Mouse (Mus musculus): ENCODE measurements around the gene Aoah. TPM values are rescaled to one million over a fixed set of nuclear protein-coding genes. Genes with fewer than 3 reads are reported as not detected.

Aoah gene
- polyA plus RNA-seq, 1 experiment from 2014 or later, result 0.32 TPM

DNA sequence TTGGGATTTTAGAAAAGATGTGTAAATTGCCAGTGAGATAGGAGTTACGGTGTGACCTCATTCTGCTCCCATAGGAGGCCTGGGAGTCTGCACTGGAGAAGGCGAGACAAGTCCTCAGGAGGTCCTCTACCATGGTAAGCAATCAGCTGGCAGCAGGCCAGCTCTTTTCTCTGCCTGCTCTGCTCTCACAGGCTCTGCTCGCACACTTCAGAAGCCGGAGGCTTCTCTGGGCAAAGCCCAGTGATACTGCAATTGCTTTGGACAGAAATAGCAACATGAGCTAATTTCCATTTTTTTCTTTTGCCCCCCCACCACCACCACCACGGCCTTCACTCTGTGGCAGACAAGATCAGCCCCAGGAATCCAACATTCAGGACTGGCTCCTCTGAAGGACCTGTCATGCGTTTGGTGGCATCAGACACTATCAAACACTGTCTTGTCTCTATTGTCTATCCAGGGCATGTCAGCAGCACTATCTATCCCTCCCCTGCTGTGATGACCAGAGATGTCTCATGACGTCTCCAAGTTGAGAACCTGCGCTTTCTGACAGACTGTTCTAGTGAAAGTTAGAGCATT lies 106.6 kb downstream of the Aoah start:
- WGBS, result 74% methylated on average over 8 of the region's 8 CpGs
- peak; percentile 51 for DNase-seq (ENCODE audit: low spot score)

DNA sequence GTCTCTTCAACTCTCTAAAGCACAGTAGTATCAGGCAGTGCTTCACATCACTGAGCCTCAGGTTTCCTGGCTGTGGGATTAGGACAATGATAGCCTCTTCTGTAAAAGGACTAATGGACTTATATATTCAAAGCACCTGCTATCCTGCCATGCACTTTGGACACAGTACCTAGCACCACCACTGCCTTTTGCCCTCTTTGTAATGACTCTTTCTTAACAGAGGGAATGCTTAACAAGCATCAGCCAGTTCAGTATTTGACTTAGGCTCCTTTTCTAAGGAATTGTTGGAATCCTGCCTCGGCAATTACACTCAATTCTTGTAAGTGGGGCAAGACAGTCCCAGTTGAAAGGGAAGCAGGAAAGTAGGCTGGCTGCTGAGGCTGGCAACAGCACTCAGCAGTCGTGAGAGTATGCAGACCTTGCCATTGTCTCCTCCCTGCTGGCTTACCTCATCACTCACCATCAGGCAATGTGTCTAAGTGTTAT lies 107.1 kb downstream of the Aoah start:
- H3K27ac ChIP-seq (ENCODE audit: low read depth, low read length), result no peak overlapping the region
- 27% methylated on average over 2 of the region's 2 CpGs for WGBS
- no peak for DNase-seq (ENCODE audit: low spot score)

More for the DNA sequence above, 106.6 kb downstream of the Aoah start:
- Histone ChIP-seq H3K9ac (ENCODE audit: low read length) (no peak overlapping the region), H3K4me3 (ENCODE audit: low read depth, low read length) (no peak overlapping the region), H3K4me2 (ENCODE audit: low read depth, low read length, severe bottlenecking) (no peak overlapping the region), H3K27ac (ENCODE audit: low read depth, low read length) (no peak overlapping the region), H3K4me1 (replicated peaks; ENCODE audit: control insufficient read depth, insufficient read depth, low read length) (no peaks in the 10 kb centered on the region), H3K27me3 (ENCODE audit: control insufficient read depth, insufficient read depth, low read length) (no peaks in the 10 kb centered on the region), H3K36me3 (ENCODE audit: control insufficient read depth, insufficient read depth, low read length) (no peaks in the 10 kb centered on the region), H3K9me3 (ENCODE audit: control insufficient read depth, low read length) (no peaks in the 10 kb centered on the region)
- ATAC-seq (replicated peaks; ENCODE audit: low FRiP score), result no peak; the same call in 1 of the 2 replicates

DNA sequence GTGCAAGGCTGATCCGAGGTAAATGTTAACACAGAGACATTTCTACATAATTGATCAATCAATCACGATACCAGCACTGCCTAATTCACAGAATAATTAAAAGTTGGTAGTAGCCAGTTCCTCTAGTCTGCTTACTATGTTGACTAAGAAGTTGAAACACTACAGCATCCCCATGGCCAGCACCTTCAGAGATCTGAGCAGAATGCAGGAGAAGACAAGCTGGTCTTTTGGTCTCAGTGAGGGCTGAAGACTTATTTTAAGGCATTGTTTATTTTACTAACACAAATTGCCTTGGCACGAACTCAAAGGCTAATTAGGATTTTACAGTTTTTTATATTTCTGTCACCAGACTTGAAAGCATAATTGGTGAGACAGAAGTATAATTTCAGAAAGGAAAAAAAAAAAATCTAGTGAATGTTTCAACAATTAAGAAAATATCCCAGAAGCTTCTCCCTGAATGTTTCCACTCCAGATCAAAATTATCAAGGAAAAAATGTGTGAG lies 107.8 kb downstream of the Aoah start:
- no peak overlapping the region for H3K4me2 ChIP-seq (ENCODE audit: low read depth, low read length, severe bottlenecking)
- H3K9ac ChIP-seq (ENCODE audit: low read length), result no peak overlapping the region
- ATAC-seq (replicated peaks; ENCODE audit: low FRiP score) (no peak), DNase-seq (ENCODE audit: low spot score) (no peak)
- no peaks in the 10 kb centered on the region for H3K27me3 ChIP-seq (ENCODE audit: control insufficient read depth, insufficient read depth, low read length)
- H3K36me3 ChIP-seq (ENCODE audit: control insufficient read depth, insufficient read depth, low read length), result no peaks in the 10 kb centered on the region
- no peaks in the 10 kb centered on the region for H3K4me1 ChIP-seq (replicated peaks; ENCODE audit: control insufficient read depth, insufficient read depth, low read length)
- 79% methylated on average over 3 of the region's 3 CpGs for WGBS
- no peaks in the 10 kb centered on the region for H3K9me3 ChIP-seq (ENCODE audit: control insufficient read depth, low read length)
- no peak overlapping the region for H3K4me3 ChIP-seq (ENCODE audit: low read depth, low read length)
- no peak overlapping the region for H3K27ac ChIP-seq (ENCODE audit: low read depth, low read length)

More for the DNA sequence above, 107.1 kb downstream of the Aoah start:
- Histone ChIP-seq H3K4me3 (ENCODE audit: low read depth, low read length) (no peak overlapping the region), H3K27me3 (ENCODE audit: control insufficient read depth, insufficient read depth, low read length) (no peaks in the 10 kb centered on the region), H3K9me3 (ENCODE audit: control insufficient read depth, low read length) (no peaks in the 10 kb centered on the region), H3K4me1 (replicated peaks; ENCODE audit: control insufficient read depth, insufficient read depth, low read length) (no peaks in the 10 kb centered on the region), H3K4me2 (ENCODE audit: low read depth, low read length, severe bottlenecking) (no peak overlapping the region), H3K36me3 (ENCODE audit: control insufficient read depth, insufficient read depth, low read length) (no peaks in the 10 kb centered on the region), H3K9ac (ENCODE audit: low read length) (no peak overlapping the region)
- 0 out of 2 replicates have a peak, but pooled peaks have one; percentile 24 for ATAC-seq (replicated peaks; ENCODE audit: low FRiP score)

DNA sequence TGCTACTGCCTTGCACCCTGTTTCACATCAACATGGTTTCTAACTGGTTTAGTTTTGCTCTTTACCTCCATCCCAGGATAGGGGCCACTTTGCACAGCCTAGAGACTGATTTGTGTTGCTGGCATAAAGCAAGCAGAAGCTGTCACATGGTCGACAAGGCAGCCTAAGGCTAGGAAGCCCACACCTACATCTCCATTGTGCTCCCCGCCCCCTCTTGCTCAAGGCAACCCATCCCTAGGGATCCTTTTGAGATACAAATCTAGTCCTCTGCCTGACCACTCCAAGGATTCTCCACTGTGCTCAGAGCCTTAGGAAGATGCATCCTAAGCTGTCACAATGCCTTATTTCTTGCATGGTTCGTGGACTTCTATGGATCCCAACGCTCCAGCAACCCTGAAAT lies 110.2 kb downstream of the Aoah start:
- no peak overlapping the region for H3K4me3 ChIP-seq (ENCODE audit: low read depth, low read length)
- no peak overlapping the region for H3K9ac ChIP-seq (ENCODE audit: low read length)
- H3K27me3 ChIP-seq (ENCODE audit: control insufficient read depth, insufficient read depth, low read length), result no peaks in the 10 kb centered on the region
- no peaks in the 10 kb centered on the region for H3K36me3 ChIP-seq (ENCODE audit: control insufficient read depth, insufficient read depth, low read length)
- WGBS, result 80% methylated on average over 4 of the region's 4 CpGs
- H3K4me2 ChIP-seq (ENCODE audit: low read depth, low read length, severe bottlenecking), result no peak overlapping the region
- ATAC-seq (replicated peaks; ENCODE audit: low FRiP score), result no peak
- no peak for DNase-seq (ENCODE audit: low spot score)
- no peaks in the 10 kb centered on the region for H3K9me3 ChIP-seq (ENCODE audit: control insufficient read depth, low read length)
- no peak overlapping the region for H3K27ac ChIP-seq (ENCODE audit: low read depth, low read length)
- H3K4me1 ChIP-seq (replicated peaks; ENCODE audit: control insufficient read depth, insufficient read depth, low read length), result no peaks in the 10 kb centered on the region

DNA sequence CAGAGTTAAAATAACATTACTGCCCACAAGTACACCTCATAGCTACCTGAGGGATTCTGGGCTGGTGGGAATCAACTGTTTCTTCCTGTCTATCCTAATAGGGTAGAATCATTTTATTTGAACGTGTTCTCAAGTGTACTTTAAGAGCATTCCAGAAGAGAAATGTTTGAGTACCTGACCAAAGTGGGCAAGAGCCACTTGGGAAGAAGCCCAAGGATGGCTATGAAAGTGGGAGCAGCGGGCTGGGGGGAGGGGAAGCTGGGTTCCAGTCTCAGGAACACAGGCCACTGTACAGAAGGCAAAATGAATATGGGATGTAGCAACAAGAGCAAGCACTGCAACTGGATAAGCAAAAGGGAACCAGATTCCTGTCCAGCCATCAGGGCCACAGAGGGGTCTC lies 111.3 kb downstream of the Aoah start:
- ATAC-seq (replicated peaks; ENCODE audit: low FRiP score) (no peak), DNase-seq (ENCODE audit: low spot score) (no peak)
- Histone ChIP-seq H3K4me1 (replicated peaks; ENCODE audit: control insufficient read depth, insufficient read depth, low read length) (no peaks in the 10 kb centered on the region), H3K36me3 (ENCODE audit: control insufficient read depth, insufficient read depth, low read length) (no peaks in the 10 kb centered on the region), H3K9me3 (ENCODE audit: control insufficient read depth, low read length) (no peaks in the 10 kb centered on the region), H3K9ac (ENCODE audit: low read length) (no peak overlapping the region), H3K27me3 (ENCODE audit: control insufficient read depth, insufficient read depth, low read length) (no peaks in the 10 kb centered on the region), H3K4me2 (ENCODE audit: low read depth, low read length, severe bottlenecking) (no peak overlapping the region), H3K4me3 (ENCODE audit: low read depth, low read length) (no peak overlapping the region), H3K27ac (ENCODE audit: low read depth, low read length) (no peak overlapping the region)
- 75% methylated on average over 2 of the region's 2 CpGs for WGBS

DNA sequence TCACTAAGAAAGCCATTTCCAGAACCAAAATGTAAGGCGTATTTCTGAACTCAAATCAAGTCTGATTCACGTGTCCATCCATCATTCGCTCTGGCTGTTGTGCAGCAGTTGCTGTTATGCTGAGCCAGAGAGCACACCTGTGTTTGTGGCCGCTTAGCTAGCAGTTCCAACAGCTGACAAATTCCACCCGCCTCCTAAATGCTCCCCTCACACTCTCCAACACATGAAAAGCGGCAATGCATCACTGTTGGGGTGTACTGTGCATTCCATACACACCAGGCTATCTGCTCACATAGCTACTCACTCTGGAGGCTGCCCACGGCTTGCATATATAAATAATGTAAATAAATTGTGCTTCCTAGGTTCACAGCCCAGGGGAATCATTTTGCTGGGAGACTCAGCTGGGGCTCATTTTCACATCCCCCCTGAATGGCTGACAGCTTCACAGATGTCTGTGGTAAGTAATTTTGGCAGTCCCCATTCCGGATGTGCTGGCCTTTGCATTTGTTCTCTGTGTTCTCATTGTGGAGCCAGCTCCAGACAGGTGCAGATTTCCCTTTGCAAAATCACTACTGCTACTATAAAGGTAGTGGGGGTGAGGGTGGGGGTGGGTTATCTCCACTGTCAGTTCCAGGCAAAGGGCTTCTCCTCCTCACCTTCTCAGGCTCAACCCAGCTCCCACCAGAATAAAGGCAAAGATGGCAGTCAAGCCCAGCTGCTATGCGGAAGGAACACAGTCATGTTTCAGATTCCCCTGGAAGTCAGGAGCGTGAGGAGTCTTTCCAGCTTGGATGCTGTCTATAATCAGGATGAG lies 123.0 kb downstream of the Aoah start:
- DNase-seq (ENCODE audit: low spot score) (no peak), ATAC-seq (replicated peaks; ENCODE audit: low FRiP score) (no peak)
- Histone ChIP-seq H3K4me1 (replicated peaks; ENCODE audit: control insufficient read depth, insufficient read depth, low read length) (no peaks in the 10 kb centered on the region), H3K4me2 (ENCODE audit: low read depth, low read length, severe bottlenecking) (no peak overlapping the region), H3K4me3 (ENCODE audit: low read depth, low read length) (no peak overlapping the region), H3K36me3 (ENCODE audit: control insufficient read depth, insufficient read depth, low read length) (no peaks in the 10 kb centered on the region), H3K9ac (ENCODE audit: low read length) (no peak overlapping the region), H3K9me3 (ENCODE audit: control insufficient read depth, low read length) (no peaks in the 10 kb centered on the region), H3K27ac (ENCODE audit: low read depth, low read length) (no peak overlapping the region), H3K27me3 (ENCODE audit: control insufficient read depth, insufficient read depth, low read length) (no peaks in the 10 kb centered on the region)
- 84% methylated on average over 10 of the region's 10 CpGs for WGBS

DNA sequence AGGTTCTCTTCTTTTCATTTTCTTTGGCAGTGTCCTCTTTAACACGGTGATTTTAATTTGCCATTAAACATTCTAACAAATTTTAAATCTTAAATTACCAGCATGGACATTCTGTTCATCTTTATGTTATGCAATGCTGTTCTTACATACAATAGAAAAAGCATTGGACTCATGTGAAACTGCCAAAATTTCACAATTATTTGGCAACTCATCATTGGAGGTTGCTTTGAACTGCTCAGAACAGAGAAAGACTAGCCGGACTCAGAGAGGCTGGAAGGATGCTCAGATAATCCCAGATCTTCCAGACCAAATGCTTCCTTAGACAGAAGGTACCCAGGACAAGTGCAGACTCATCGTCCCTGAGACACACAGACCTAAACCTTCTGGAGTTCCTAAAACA lies 126.5 kb downstream of the Aoah start:
- DNase-seq (ENCODE audit: low spot score) (no peak), ATAC-seq (replicated peaks; ENCODE audit: low FRiP score) (no peak)
- WGBS, result 92% methylated on average over 3 of the region's 3 CpGs
- no peak overlapping the region for H3K4me3 ChIP-seq (ENCODE audit: low read depth, low read length)
- H3K4me1 ChIP-seq (replicated peaks; ENCODE audit: control insufficient read depth, insufficient read depth, low read length), result no peaks in the 10 kb centered on the region
- no peak overlapping the region for H3K9ac ChIP-seq (ENCODE audit: low read length)
- H3K4me2 ChIP-seq (ENCODE audit: low read depth, low read length, severe bottlenecking), result no peak overlapping the region
- no peaks in the 10 kb centered on the region for H3K27me3 ChIP-seq (ENCODE audit: control insufficient read depth, insufficient read depth, low read length)
- H3K36me3 ChIP-seq (ENCODE audit: control insufficient read depth, insufficient read depth, low read length), result no peaks in the 10 kb centered on the region
- H3K9me3 ChIP-seq (ENCODE audit: control insufficient read depth, low read length), result no peaks in the 10 kb centered on the region
- H3K27ac ChIP-seq (ENCODE audit: low read depth, low read length), result no peak overlapping the region

DNA sequence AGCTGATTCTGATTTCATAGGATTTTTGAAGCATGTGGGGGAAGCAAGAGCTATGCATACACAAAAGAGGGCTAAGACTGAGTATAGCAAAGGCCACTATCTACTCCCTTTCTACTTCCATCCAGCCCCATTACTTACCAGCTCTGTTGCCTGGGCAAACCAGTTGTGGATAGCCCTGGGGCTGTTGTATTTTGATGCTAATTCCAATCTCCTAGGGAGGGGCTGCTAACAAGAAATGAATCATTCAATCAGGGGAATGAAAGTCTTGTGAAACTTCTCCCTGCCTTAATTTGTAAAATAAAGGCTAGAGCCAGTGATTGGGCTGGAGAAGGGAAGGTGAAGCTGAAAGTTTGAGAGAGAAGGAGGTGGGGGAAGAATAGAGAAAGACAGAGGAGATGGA lies 142.1 kb downstream of the Aoah start:
- H3K27me3 ChIP-seq (ENCODE audit: control insufficient read depth, insufficient read depth, low read length), result no peaks in the 10 kb centered on the region
- H3K4me3 ChIP-seq (ENCODE audit: low read depth, low read length), result no peak overlapping the region
- no peaks in the 10 kb centered on the region for H3K4me1 ChIP-seq (replicated peaks; ENCODE audit: control insufficient read depth, insufficient read depth, low read length)
- H3K4me2 ChIP-seq (ENCODE audit: low read depth, low read length, severe bottlenecking), result no peak overlapping the region
- H3K9me3 ChIP-seq (ENCODE audit: control insufficient read depth, low read length), result no peaks in the 10 kb centered on the region
- H3K36me3 ChIP-seq (ENCODE audit: control insufficient read depth, insufficient read depth, low read length), result no peaks in the 10 kb centered on the region
- H3K9ac ChIP-seq (ENCODE audit: low read length), result no peak overlapping the region
- H3K27ac ChIP-seq (ENCODE audit: low read depth, low read length), result no peak overlapping the region
- DNase-seq (ENCODE audit: low spot score) (no peak), ATAC-seq (replicated peaks; ENCODE audit: low FRiP score) (no peak)

Measured in forebrain, embryonic 11.5 days (tissue).